Mouse (Mus musculus) MN1 (cell line): ENCODE measurements around the gene 4933402J07Rik.

ENCODE experiments used
- DNase-seq: peaks from one replicate; pipeline ENCODE4 v3.0.0-alpha.2; 2016; ENCODE audit warnings: low spot score

Gene 4933402J07Rik

GRCm38 (mm10) chr8:87621181-87621580, 57.5 kb downstream of the 4933402J07Rik start:
- DNase-seq = no peak

GRCm38 (mm10) chr8:87629656-87630055, 66.0 kb downstream of the 4933402J07Rik start:
- DNase-seq = no peak

DNA sequence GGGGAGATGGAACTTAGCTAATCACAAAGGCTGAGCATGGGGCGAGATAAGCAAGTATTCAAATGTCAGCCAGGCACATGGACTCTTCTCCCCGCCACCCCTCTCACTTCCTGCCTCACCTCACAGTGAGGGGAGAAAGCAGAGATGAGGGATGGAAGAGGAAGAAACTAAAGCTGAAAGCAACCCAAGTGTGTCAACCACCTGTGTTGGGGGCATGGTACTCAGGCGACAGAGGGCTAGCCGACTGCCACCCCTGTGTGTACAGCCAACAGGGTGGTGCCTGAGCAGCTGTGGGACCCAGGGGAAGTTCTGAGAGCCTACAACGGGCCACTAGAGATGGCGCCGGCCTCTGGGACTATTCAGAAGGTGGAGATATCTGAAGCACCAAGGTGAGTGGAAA, 68.1 kb downstream of the 4933402J07Rik start:
- no peak for DNase-seq

- no peak for DNase-seq
Measured at GRCm38 (mm10) chr8:87636226-87636742, 72.6 kb downstream of the 4933402J07Rik start.
